7 mouse cellular contexts compared by ENCODE assay signal in the genomic region with DNA sequence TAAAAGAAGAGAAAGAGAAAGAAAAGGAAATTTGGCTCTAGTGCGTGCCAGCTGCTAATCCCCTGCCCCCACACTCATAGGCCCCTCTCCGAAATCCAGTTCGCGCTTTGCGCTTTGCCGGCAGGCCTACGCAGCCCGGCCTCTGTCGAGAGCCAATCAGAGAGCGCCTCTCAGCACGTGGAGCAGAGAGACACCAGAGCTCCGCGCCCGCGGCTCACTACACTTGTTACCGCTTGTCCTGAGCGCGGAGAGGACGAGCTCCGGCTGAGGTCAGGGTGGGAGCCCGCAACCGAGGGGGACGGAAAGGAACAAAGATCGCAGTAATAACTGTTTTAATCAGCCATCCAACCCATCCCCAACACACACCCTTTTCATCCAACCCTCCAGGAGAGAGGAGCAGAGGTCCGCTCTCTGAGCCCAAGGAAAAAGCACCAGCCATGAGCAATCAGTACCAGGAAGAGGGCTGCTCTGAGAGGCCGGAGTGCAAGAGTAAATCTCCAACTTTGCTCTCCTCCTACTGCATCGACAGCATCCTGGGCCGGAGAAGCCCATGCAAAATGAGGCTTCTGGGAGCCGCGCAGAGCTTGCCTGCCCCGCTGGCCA. TPM values are rescaled to one million over a fixed set of nuclear protein-coding genes. Genes with fewer than 3 reads are reported as not detected.
A peak's percentile ranks its signal among the peaks of the same experiment; 100 is the strongest.
DNase-seq lines count a peak whose midpoint lies in the region; ATAC-seq and TF ChIP-seq lines count a peak whose summit lies in the region.

A gene (plus strand): TSS at position 155 of the 603 bp plus-strand sequence.

- DNase-seq in T-cell, adult 2 months (ENCODE audit: low spot score), result peak; percentile 10
- peak; percentile 76 for DNase-seq in brain, embryonic 18.5 days (ENCODE audit: low read depth, low spot score)
- peak; percentile 48 for DNase-seq in gastrocnemius, postnatal 10 days
- DNase-seq in limb, embryonic 11.5 days (ENCODE audit: low spot score), result peak; percentile 79
- peak; percentile 27 for DNase-seq in telencephalon, adult 2 months (ENCODE audit: low read depth, low spot score)

- 20% methylated on average over 31 of the region's 31 CpGs for WGBS in intestine, postnatal 0 days
- WGBS in limb, embryonic 11.5 days, result 24% methylated on average over 31 of the region's 31 CpGs
- WGBS in midbrain, embryonic 13.5 days, result 22% methylated on average over 31 of the region's 31 CpGs

- no peak within 1 kb of the TSS for H3K4me2 ChIP-seq in intestine, postnatal 0 days (replicated peaks; ENCODE audit: low read depth)
- no peak within 1 kb of the TSS for H3K4me2 ChIP-seq in limb, embryonic 11.5 days (ENCODE audit: low read depth, severe bottlenecking)
- H3K4me2 ChIP-seq in midbrain, embryonic 13.5 days (replicated peaks), result peak within 1 kb of the TSS; percentile 37

- H3K27ac ChIP-seq in intestine, postnatal 0 days (ENCODE audit: low read depth, low read length), result no peak within 1 kb of the TSS
- H3K27ac ChIP-seq in limb, embryonic 11.5 days (replicated peaks; ENCODE audit: low read depth, low read length), result no peak within 1 kb of the TSS
- H3K27ac ChIP-seq in midbrain, embryonic 13.5 days, result no peak within 1 kb of the TSS

- H3K4me3 ChIP-seq in intestine, postnatal 0 days (ENCODE audit: low read depth, low read length), result no peak within 1 kb of the TSS; the same call in 1 of the 2 replicates
- H3K4me3 ChIP-seq in limb, embryonic 11.5 days (ENCODE audit: low read depth, low read length), result no peak within 1 kb of the TSS; the same call in 1 of the 2 replicates
- H3K4me3 ChIP-seq in midbrain, embryonic 13.5 days (replicated peaks), result peak within 1 kb of the TSS; percentile 43

- no peaks in the 10 kb centered on the region for H3K36me3 ChIP-seq in intestine, postnatal 0 days (ENCODE audit: control insufficient read depth, insufficient read depth)
- no peaks in the 10 kb centered on the region for H3K36me3 ChIP-seq in limb, embryonic 11.5 days (ENCODE audit: control insufficient read depth, insufficient read depth, low read length)
- H3K36me3 ChIP-seq in midbrain, embryonic 13.5 days, result no peaks in the 10 kb centered on the region

- peak; percentile 69 for ATAC-seq in intestine, postnatal 0 days
- peak; percentile 92 for ATAC-seq in limb, embryonic 11.5 days (ENCODE audit: insufficient number of reproducible peaks, low FRiP score, low TSS enrichment, low read depth)
- ATAC-seq in midbrain, embryonic 13.5 days, result peak; percentile 94

- H3K9me3 ChIP-seq in intestine, postnatal 0 days (ENCODE audit: control insufficient read depth), result 0 out of 2 replicates have a peak, but pooled peaks cover 3% of the 10 kb centered on the region
- H3K9me3 ChIP-seq in limb, embryonic 11.5 days (ENCODE audit: control insufficient read depth, low read length), result no peaks in the 10 kb centered on the region
- no peaks in the 10 kb centered on the region for H3K9me3 ChIP-seq in midbrain, embryonic 13.5 days

- peaks cover 63% of the 10 kb centered on the region for H3K27me3 ChIP-seq in intestine, postnatal 0 days (replicated peaks; ENCODE audit: control insufficient read depth, insufficient read depth, low read length)
- H3K27me3 ChIP-seq in limb, embryonic 11.5 days (ENCODE audit: control insufficient read depth, insufficient read depth, low read length), result peaks cover 77% of the 10 kb centered on the region
- peaks cover 78% of the 10 kb centered on the region for H3K27me3 ChIP-seq in midbrain, embryonic 13.5 days

- H3K9ac ChIP-seq in intestine, postnatal 0 days (ENCODE audit: low read depth, low read length), result no peak within 1 kb of the TSS
- H3K9ac ChIP-seq in limb, embryonic 11.5 days (ENCODE audit: low read length), result no peak within 1 kb of the TSS
- no peak within 1 kb of the TSS for H3K9ac ChIP-seq in midbrain, embryonic 13.5 days (replicated peaks)

- TF ChIP-seq CTCF in intestine, postnatal 0 days (IDR thresholded peaks at IDR 0.05; ENCODE audit: low read depth), result no peak

- no peaks in the 10 kb centered on the region for H3K4me1 ChIP-seq in intestine, postnatal 0 days (replicated peaks; ENCODE audit: control insufficient read depth, insufficient read depth, low read length)
- no peaks in the 10 kb centered on the region for H3K4me1 ChIP-seq in limb, embryonic 11.5 days (ENCODE audit: control insufficient read depth, insufficient read depth, low read length)
- H3K4me1 ChIP-seq in midbrain, embryonic 13.5 days (replicated peaks), result peaks cover 16% of the 10 kb centered on the region

RNA-seq across cellular contexts. Expression of the gene that starts here (rescaled TPM):
- total RNA-seq in gastrocnemius, postnatal 10 days (2021), result under 1 TPM; 0.66 to 0.75 TPM
- polyA plus RNA-seq in intestine, postnatal 0 days (2015; fragmentation: Nextera tagmentation; extraction: Ambion mirVana), result 0.14 and 0.42 TPM in 2 replicates
- 0.17 and 0.21 TPM in 2 replicates for polyA plus RNA-seq in limb, embryonic 11.5 days (2014; fragmentation: Nextera tagmentation; extraction: Ambion mirVana)
- 13.9 and 16.4 TPM in 2 replicates for polyA plus RNA-seq in midbrain, embryonic 13.5 days (2015; fragmentation: Nextera tagmentation; extraction: Ambion mirVana)

Comparison
In these comparisons a context has a peak if more than half of its experiments do, and no peak if none do; other contexts are left out.
1. RNA of the gene that starts here (polyA plus RNA-seq): 13.9 to 16.4 TPM in midbrain, embryonic 13.5 days; 0.17 to 0.21 TPM in limb, embryonic 11.5 days and 0.14 to 0.42 TPM in intestine, postnatal 0 days; every median in the first group is over 10 times any median in the second.
2. Peak in DNase-seq in gastrocnemius, postnatal 10 days; RNA of the gene not detected or under 1 TPM.
3. Peak in ATAC-seq in intestine, postnatal 0 days; RNA of the gene not detected or under 1 TPM.
4. Peak in DNase-seq and ATAC-seq in limb, embryonic 11.5 days; RNA of the gene not detected or under 1 TPM.
5. DNase-seq: peak in every context shown above with its lines; median percentile 79 in limb, embryonic 11.5 days; 76 in brain, embryonic 18.5 days; 48 in gastrocnemius, postnatal 10 days; 27 in telencephalon, adult 2 months; 10 in T-cell, adult 2 months.
6. Peak in every context shown above with its lines, with median percentiles within 50 percentile points of each other: ATAC-seq.